Mouse (Mus musculus) limb, embryonic 14.5 days (tissue): Measurements from ENCODE around the gene Trim71. TPM values are rescaled to one million over a fixed set of nuclear protein-coding genes. Genes with fewer than 3 reads are reported as not detected.

Source experiments
- ATAC-seq: fragments of 200-750 bp; cut with Nextera tagmentation; 2 replicates; pipeline ENCODE4 v1.8.0; 2017; ENCODE audit warnings: low read depth, moderate number of reproducible peaks, moderate TSS enrichment; ENCODE audit not compliant: low FRiP score
- DNase-seq: peaks from one replicate; pipeline ENCODE4 v3.0.0-alpha.2; 2015; ENCODE audit warnings: low spot score
- H3K27ac ChIP-seq: fragments of 300-500 bp; sonication (generic); replicated peaks from 2 replicates; pipeline ENCODE4 v1.5.1; 2014; ENCODE audit warnings: low read depth, mild to moderate bottlenecking, low read length, moderate library complexity, mixed read lengths
- H3K27me3 ChIP-seq: fragments of 300-500 bp; sonication (generic); 2 replicates; pipeline ENCODE4 v1.6.1; 2014; ENCODE audit warnings: low read length, mixed read lengths; ENCODE audit not compliant: control insufficient read depth, insufficient read depth
- H3K36me3 ChIP-seq: fragments of 300-500 bp; sonication (generic); 2 replicates; pipeline ENCODE4 v1.6.1; 2014; ENCODE audit warnings: mild to moderate bottlenecking, low read length, moderate library complexity, mixed read lengths; ENCODE audit not compliant: control insufficient read depth, insufficient read depth
- H3K4me1 ChIP-seq: fragments of 300-500 bp; sonication (generic); 2 replicates; pipeline ENCODE4 v1.6.1; 2014; ENCODE audit warnings: antibody characterized with exemption, low read length, mixed read lengths; ENCODE audit not compliant: control insufficient read depth, insufficient read depth
- H3K4me2 ChIP-seq: fragments of 300-500 bp; sonication (generic); replicated peaks from 2 replicates; pipeline ENCODE4 v1.6.1; 2014; ENCODE audit warnings: low read depth, mild to moderate bottlenecking, low read length, moderate library complexity; ENCODE audit not compliant: severe bottlenecking
- H3K4me3 ChIP-seq: fragments of 300-500 bp; sonication (generic); replicated peaks from 2 replicates; pipeline ENCODE4 v1.5.1; 2014; ENCODE audit warnings: low read length
- H3K9ac ChIP-seq: fragments of 300-500 bp; sonication (generic); 2 replicates; pipeline ENCODE4 v1.6.1; 2014; ENCODE audit warnings: mild to moderate bottlenecking, low read depth, low read length, moderate library complexity; ENCODE audit not compliant: severe bottlenecking
- H3K9me3 ChIP-seq: fragments of 300-500 bp; sonication (generic); 2 replicates; pipeline ENCODE4 v1.6.1; 2016; ENCODE audit warnings: low read length; ENCODE audit not compliant: control insufficient read depth
- POLR2A ChIP-seq: fragments of 200-500 bp; IDR thresholded peaks from 2 replicates; pipeline ENCODE4 v1.8.0; 2012; ENCODE audit warnings: inconsistent platforms, mild to moderate bottlenecking, moderate library complexity, borderline replicate concordance; ENCODE audit not compliant: insufficient read depth, insufficient read length; ENCODE audit errors: extremely low read depth
- WGBS: fragments of 180-500 bp; shearing (Covaris S2); extraction: QIAGEN DNeasy Blood & Tissue Kit; methylation state at CpG from one replicate; pipeline ENCODE4 v1.1.7; 2014; 5-methylcytosine and 5-hydroxymethylcytosine counted together
- polyA plus RNA-seq, 2 experiments: library from polyadenylated mRNA; depleted of rRNA in 1 of 2; stranded (reverse) in 1 of 2; unstranded in 1 of 2; fragments of >200 nt; fragmentation: Nextera tagmentation in 1 of 2; extraction: Ambion mirVana in 1 of 2; gene quantifications; 2 replicates each; pipeline versions ENCODE4 v1.2.1 to v1.2.3; 2012 to 2014

Trim71 gene
- polyA plus RNA-seq, 2 experiments = 0.26 to 0.33 TPM

- H3K9ac ChIP-seq = no peak overlapping the region
- H3K9me3 ChIP-seq = no peaks in the 10 kb centered on the region
- H3K36me3 ChIP-seq = no peaks in the 10 kb centered on the region
- WGBS = 44% methylated on average over 4 of the region's 4 CpGs
- H3K27ac ChIP-seq = no peak overlapping the region
- TF ChIP-seq POLR2A = no peak
- DNase-seq (no peak), ATAC-seq (no peak)
- no peak overlapping the region for H3K4me3 ChIP-seq
- H3K4me1 ChIP-seq = peaks cover 19% of the 10 kb centered on the region
- H3K4me2 ChIP-seq = no peak overlapping the region
- no peaks in the 10 kb centered on the region for H3K27me3 ChIP-seq
Observed at GRCm38 (mm10) chr9:114548496-114548895, 15.7 kb downstream of the Trim71 start.

- 37% methylated on average over 6 of the region's 6 CpGs for WGBS
- Histone ChIP-seq H3K4me3 (no peak overlapping the region), H3K4me2 (no peak overlapping the region), H3K36me3 (no peaks in the 10 kb centered on the region), H3K9ac (no peak overlapping the region), H3K4me1 (peaks cover 19% of the 10 kb centered on the region), H3K9me3 (no peaks in the 10 kb centered on the region), H3K27me3 (no peaks in the 10 kb centered on the region), H3K27ac (no peak overlapping the region)
- ATAC-seq (no peak), DNase-seq (no peak)
- no peak for TF ChIP-seq POLR2A
Observed at GRCm38 (mm10) chr9:114547643-114548077, 16.5 kb downstream of the Trim71 start.

GRCm38 (mm10) chr9:114546765-114547164, 17.4 kb downstream of the Trim71 start:
- peaks cover 19% of the 10 kb centered on the region for H3K4me1 ChIP-seq
- DNase-seq (no peak), ATAC-seq (no peak)
- H3K27ac ChIP-seq = no peak overlapping the region
- no peak overlapping the region for H3K4me2 ChIP-seq
- TF ChIP-seq POLR2A = no peak
- no peaks in the 10 kb centered on the region for H3K36me3 ChIP-seq
- no peaks in the 10 kb centered on the region for H3K27me3 ChIP-seq
- no peaks in the 10 kb centered on the region for H3K9me3 ChIP-seq
- H3K9ac ChIP-seq = no peak overlapping the region
- H3K4me3 ChIP-seq = no peak overlapping the region
- WGBS = 55% methylated on average over 12 of the region's 12 CpGs

GRCm38 (mm10) chr9:114544754-114545393, 19.3 kb downstream of the Trim71 start:
- Histone ChIP-seq H3K9me3 (no peaks in the 10 kb centered on the region), H3K36me3 (no peaks in the 10 kb centered on the region), H3K9ac (no peak overlapping the region), H3K4me2 (peak overlapping the region; percentile 25; the same call in 1 of the 2 replicates), H3K4me1 (peaks cover 19% of the 10 kb centered on the region), H3K27me3 (no peaks in the 10 kb centered on the region), H3K27ac (no peak overlapping the region), H3K4me3 (no peak overlapping the region)
- no peak; the same call in 1 of the 2 replicates for ATAC-seq
- DNase-seq = no peak
- no peak for TF ChIP-seq POLR2A
- WGBS = 21% methylated on average over 9 of the region's 9 CpGs

- Histone ChIP-seq H3K4me2 (peak overlapping the region; percentile 25; the same call in 1 of the 2 replicates), H3K9me3 (no peaks in the 10 kb centered on the region), H3K4me3 (no peak overlapping the region), H3K4me1 (peaks cover 19% of the 10 kb centered on the region), H3K27ac (no peak overlapping the region), H3K9ac (no peak overlapping the region), H3K27me3 (no peaks in the 10 kb centered on the region), H3K36me3 (no peaks in the 10 kb centered on the region)
- no peak for TF ChIP-seq POLR2A
- WGBS = 28% methylated on average over 15 of the region's 17 CpGs
- ATAC-seq (0 out of 2 replicates have a peak, but pooled peaks have one; percentile 10), DNase-seq (no peak)
Observed at GRCm38 (mm10) chr9:114543882-114544753, 20.1 kb downstream of the Trim71 start.
